Mouse (Mus musculus): ENCODE results near the gene Zfp748.
A peak's percentile ranks its signal among the peaks of the same experiment; 100 is the strongest.

Zfp748 gene

GRCm38 (mm10) chr13:67553730-67554129 is at the start of gene Zfp748:
TSS of gene Zfp748 (minus strand) at chr13:67553830.
- no peak for DNase-seq

GRCm38 (mm10) chr13:67572591-67573189 is 19.1 kb upstream of the Zfp748 start:
- no peak for DNase-seq

DNA sequence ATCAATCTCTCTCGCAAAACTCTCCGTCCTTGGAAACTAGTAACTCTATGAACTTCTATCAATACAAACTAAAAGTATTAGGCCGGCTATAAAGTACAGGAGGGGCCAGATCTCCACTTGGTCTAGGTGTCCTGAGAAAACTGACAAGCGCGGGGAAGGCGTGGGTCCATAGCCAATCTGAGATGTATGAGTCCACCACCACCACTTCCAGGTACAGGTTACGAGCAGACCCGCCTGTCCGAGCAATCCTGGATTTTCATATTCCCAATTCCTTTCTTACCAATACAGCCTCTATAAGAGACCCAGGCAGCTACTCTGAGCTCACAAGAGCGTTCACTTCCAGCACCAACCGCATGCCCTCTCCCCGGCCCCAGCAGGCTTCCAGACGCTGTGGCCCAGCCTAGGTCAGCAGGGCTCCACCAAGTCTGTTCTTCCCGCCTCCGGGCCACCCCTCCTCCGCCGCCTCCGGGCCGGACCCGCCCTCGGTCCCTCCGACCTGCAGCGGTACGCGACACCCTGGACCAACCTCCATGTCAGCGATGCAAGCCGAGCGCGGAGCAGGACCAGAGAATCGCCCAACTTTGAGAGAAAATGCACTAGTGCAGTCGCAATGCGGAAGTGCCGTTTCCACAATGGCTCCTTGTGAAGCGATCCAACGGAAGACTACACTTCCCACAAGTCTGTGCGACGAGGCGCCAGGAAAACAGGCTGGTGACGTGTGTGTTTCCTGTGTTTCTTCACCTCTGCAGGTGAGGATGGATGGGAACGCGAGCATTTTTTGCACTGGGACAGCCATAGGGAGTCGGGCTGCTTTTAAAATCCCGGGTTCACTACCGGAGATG is 904 bp downstream of the Zfp748 start:
- peak; percentile 83 to 87 for DNase-seq

- DNase-seq, result no peak
Measured at GRCm38 (mm10) chr13:67545941-67546340, 7.7 kb downstream of the Zfp748 start.

DNA sequence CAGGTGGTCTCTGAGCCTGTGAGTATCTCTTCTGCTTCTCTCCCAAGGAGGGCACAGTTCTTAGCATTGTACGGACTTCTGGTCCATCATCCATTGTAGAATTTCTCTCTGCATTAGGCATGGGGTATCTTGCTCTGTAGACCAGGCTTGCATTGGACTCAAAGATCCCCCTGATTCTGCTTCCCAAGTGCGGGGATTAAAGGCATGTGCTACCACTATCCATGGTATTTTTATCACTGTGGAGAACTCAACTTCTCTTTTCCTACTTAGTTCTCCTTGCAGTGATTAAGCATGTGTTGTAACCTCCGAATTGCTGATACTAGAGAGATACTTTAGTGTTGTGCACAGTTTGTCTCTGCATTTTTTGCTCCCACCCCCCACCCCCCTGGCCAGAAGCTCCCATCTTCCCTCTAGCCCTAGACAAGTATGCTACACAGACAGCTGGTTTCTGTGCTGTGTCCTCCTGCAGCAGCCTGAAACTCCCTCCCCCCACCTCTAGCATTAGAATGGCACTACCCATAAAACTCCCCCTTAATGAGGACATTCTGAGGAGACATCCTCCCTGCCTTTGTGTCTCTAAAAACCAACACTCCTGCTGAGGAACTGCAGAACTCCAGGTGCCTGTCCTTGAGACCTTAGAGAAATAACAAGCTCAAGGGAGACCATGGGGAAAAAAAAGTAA is 26.4 kb downstream of the Zfp748 start:
- no peak for DNase-seq

- DNase-seq, result peak; percentile 90 to 93
Measured at GRCm38 (mm10) chr13:67525753-67526410, 27.7 kb downstream of the Zfp748 start, which contains the start of the genes Gm26965 and Zfp87. TSS of gene Gm26965 (minus strand) at chr13:67526151. TSS of gene Zfp87 (minus strand) at chr13:67526177.

GRCm38 (mm10) chr13:67500908-67501307 is 52.7 kb downstream of the Zfp748 start:
- DNase-seq, result no peak

GRCm38 (mm10) chr13:67500084-67500719 is 53.4 kb downstream of the Zfp748 start, which contains the start of gene Zfp58:
TSS of gene Zfp58 (minus strand) at chr13:67500555.
- peak; percentile 75 to 81 for DNase-seq

- DNase-seq, result no peak
Measured at GRCm38 (mm10) chr13:67495631-67496030, 58.0 kb downstream of the Zfp748 start.
